In the genomic region with DNA sequence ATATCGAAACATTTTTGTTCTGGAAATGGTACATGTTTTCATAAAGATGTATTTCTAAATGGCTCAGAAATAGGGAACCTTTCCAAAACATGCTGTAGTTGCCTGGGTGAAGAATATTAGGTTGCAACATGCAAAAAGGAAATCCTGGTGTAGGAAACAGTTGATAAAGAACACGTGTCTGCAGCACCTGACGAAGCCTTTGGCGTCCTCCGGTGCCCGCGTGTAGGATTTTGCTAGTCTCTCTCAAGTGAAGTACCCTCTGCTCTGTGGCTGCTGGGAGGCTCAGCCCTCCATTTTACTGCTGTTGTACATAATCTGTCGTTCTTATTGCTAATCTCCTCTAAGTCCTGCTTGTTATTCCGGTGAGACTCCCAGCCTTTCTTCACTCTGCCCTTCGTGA, we compare ENCODE assay signal across 13 mouse cellular contexts.
DNase-seq lines count a peak whose midpoint lies in the region; ATAC-seq and TF ChIP-seq lines count a peak whose summit lies in the region.
"Had no signal": no experiment of that assay in that cellular context is flagged by ENCODE, and none has a peak within 500 bp of the region (broad histone marks: within the 10 kb centered on the region; RNA-seq: fewer than 3 reads in every experiment).

No protein-coding gene starts in this region.

- H3K4me2 ChIP-seq in hindbrain, embryonic 16.5 days (ENCODE audit: low read length) = 0 out of 2 replicates have a peak overlapping the region, but pooled peaks have one; percentile 19
- H3K4me2 ChIP-seq in hindbrain, embryonic 11.5 days (replicated peaks; ENCODE audit: low read depth, low read length) = no peak overlapping the region
- no peak overlapping the region for H3K4me2 ChIP-seq in forebrain, embryonic 15.5 days (replicated peaks)
- H3K4me2 ChIP-seq in midbrain, embryonic 15.5 days = peak overlapping the region; percentile 16
- H3K4me2 ChIP-seq in neural tube, embryonic 15.5 days = no peak overlapping the region
- H3K4me2 ChIP-seq: liver, embryonic 15.5 days had no signal

- no peaks in the 10 kb centered on the region for H3K9me3 ChIP-seq in hindbrain, embryonic 16.5 days (ENCODE audit: control insufficient read depth, low read length)
- no peaks in the 10 kb centered on the region for H3K9me3 ChIP-seq in hindbrain, embryonic 11.5 days (ENCODE audit: control insufficient read depth, low read length)
- H3K9me3 ChIP-seq in MEL (replicated peaks; ENCODE audit: insufficient read depth, low read length) = no peaks in the 10 kb centered on the region
- H3K9me3 ChIP-seq in forebrain, embryonic 15.5 days = no peaks in the 10 kb centered on the region
- H3K9me3 ChIP-seq in midbrain, embryonic 15.5 days = no peaks in the 10 kb centered on the region
- H3K9me3 ChIP-seq in neural tube, embryonic 15.5 days (replicated peaks) = no peaks in the 10 kb centered on the region
- H3K9me3 ChIP-seq: liver, embryonic 15.5 days had no signal

- TF ChIP-seq RAD21 in MEL (IDR thresholded peaks at IDR 0.05; ENCODE audit: low read depth, low read length) = no peak

- H3K36me3 ChIP-seq in hindbrain, embryonic 16.5 days (ENCODE audit: control insufficient read depth, insufficient read depth, low read length) = no peaks in the 10 kb centered on the region
- no peaks in the 10 kb centered on the region for H3K36me3 ChIP-seq in hindbrain, embryonic 11.5 days (ENCODE audit: control insufficient read depth, insufficient read depth, low read length)
- peaks cover 0 to 20% of the 10 kb centered on the region in 2 experiments; a peak in 2 of 4 replicates for H3K36me3 ChIP-seq in MEL (ENCODE audit: control insufficient read depth in 1 of 2, insufficient read depth in 2 of 2, low read length in 2 of 2)
- H3K36me3 ChIP-seq in forebrain, embryonic 15.5 days = no peaks in the 10 kb centered on the region
- H3K36me3 ChIP-seq in midbrain, embryonic 15.5 days (replicated peaks) = no peaks in the 10 kb centered on the region
- H3K36me3 ChIP-seq in thymus, adult 2 months (ENCODE audit: control insufficient read depth, insufficient read depth, low read length) = no peaks in the 10 kb centered on the region
- no peaks in the 10 kb centered on the region for H3K36me3 ChIP-seq in neural tube, embryonic 15.5 days
- H3K36me3 ChIP-seq: liver, embryonic 15.5 days had no signal

- no peak for TF ChIP-seq EP300 in MEL (IDR thresholded peaks at IDR 0.05; ENCODE audit: low read depth in 1 of 2, low read length in 2 of 2)

- ATAC-seq in hindbrain, embryonic 16.5 days = no peak
- ATAC-seq in hindbrain, embryonic 11.5 days (ENCODE audit: low FRiP score) = no peak
- ATAC-seq in forebrain, embryonic 15.5 days (replicated peaks) = no peak
- ATAC-seq in midbrain, embryonic 15.5 days (replicated peaks) = no peak
- no peak for ATAC-seq in neural tube, embryonic 15.5 days (ENCODE audit: low FRiP score)

- no peaks in the 10 kb centered on the region for H3K79me2 ChIP-seq in MEL (ENCODE audit: control insufficient read depth, insufficient read depth, low read length, poor library complexity)

- H3K9ac ChIP-seq in hindbrain, embryonic 16.5 days (ENCODE audit: low read depth, low read length) = no peak overlapping the region
- no peak overlapping the region for H3K9ac ChIP-seq in hindbrain, embryonic 11.5 days (ENCODE audit: low read depth, low read length)
- H3K9ac ChIP-seq in MEL (ENCODE audit: control insufficient read depth, low read depth, low read length, poor library complexity, severe bottlenecking) = no peak overlapping the region
- H3K9ac ChIP-seq in forebrain, embryonic 15.5 days (replicated peaks) = no peak overlapping the region
- no peak overlapping the region for H3K9ac ChIP-seq in midbrain, embryonic 15.5 days
- no peak overlapping the region for H3K9ac ChIP-seq in neural tube, embryonic 15.5 days (replicated peaks)
- H3K9ac ChIP-seq: liver, embryonic 15.5 days had no signal

- no peak for TF ChIP-seq POLR2A in MEL (IDR thresholded peaks at IDR 0.05; ENCODE audit: control insufficient read depth in 1 of 2, insufficient read depth in 1 of 2, low read depth in 1 of 2, low read length in 2 of 2, poor library complexity in 1 of 2)
- TF ChIP-seq POLR2A in thymus, adult 2 months (IDR thresholded peaks at IDR 0.05; ENCODE audit: control insufficient read depth, extremely low read depth, insufficient read depth, low read length, poor library complexity) = no peak

- TF ChIP-seq CTCF in MEL (IDR thresholded peaks at IDR 0.05 in 2 of 3, conservative IDR thresholded peaks at IDR 0.05 in 1 of 3; ENCODE audit: control insufficient read depth in 1 of 3, insufficient read depth in 1 of 3, low read depth in 2 of 3, low read length in 3 of 3, poor library complexity in 1 of 3, severe bottlenecking in 1 of 3) = no peak
- TF ChIP-seq CTCF in thymus, adult 2 months (IDR thresholded peaks at IDR 0.05; ENCODE audit: borderline replicate concordance, control insufficient read depth, extremely low read depth, insufficient read depth, low read length, poor library complexity) = no peak

- 59% methylated on average over 10 of the region's 10 CpGs for WGBS in hindbrain, embryonic 16.5 days
- WGBS in hindbrain, embryonic 11.5 days = 77% methylated on average over 10 of the region's 10 CpGs
- 35% methylated on average over 10 of the region's 10 CpGs for WGBS in forebrain, embryonic 15.5 days
- WGBS in midbrain, embryonic 15.5 days = 26% methylated on average over 10 of the region's 10 CpGs
- 57% methylated on average over 10 of the region's 10 CpGs for WGBS in thymus, adult 2 months
- whole genome bisulfite sequencing in neural tube, embryonic 15.5 days = 63% methylated on average over 10 of the region's 10 CpGs

- DNase-seq in hindbrain, embryonic 11.5 days (ENCODE audit: low spot score) = no peak
- peak; percentile 45 for DNase-seq in MEL (ENCODE audit: low read depth, low spot score)
- no peak for DNase-seq in spleen, postnatal 36 days (ENCODE audit: low spot score in 2 of 2)
- DNase-seq in thymus, adult 2 months = no peak
- DNase-seq: cerebellum, postnatal 14 days; heart, adult 11 months; kidney, adult 11 months had no signal

- no peaks in the 10 kb centered on the region for H3K27me3 ChIP-seq in hindbrain, embryonic 16.5 days (replicated peaks; ENCODE audit: control insufficient read depth, insufficient read depth, low read length)
- no peaks in the 10 kb centered on the region for H3K27me3 ChIP-seq in hindbrain, embryonic 11.5 days (ENCODE audit: control insufficient read depth, insufficient read depth, low read length)
- H3K27me3 ChIP-seq in MEL (ENCODE audit: control insufficient read depth in 1 of 2, insufficient read depth in 2 of 2, low read length in 2 of 2) = no peaks in the 10 kb centered on the region
- H3K27me3 ChIP-seq in forebrain, embryonic 15.5 days = no peaks in the 10 kb centered on the region
- no peaks in the 10 kb centered on the region for H3K27me3 ChIP-seq in midbrain, embryonic 15.5 days (replicated peaks)
- no peaks in the 10 kb centered on the region for H3K27me3 ChIP-seq in thymus, adult 2 months (ENCODE audit: control insufficient read depth, insufficient read depth, low read length)
- H3K27me3 ChIP-seq in neural tube, embryonic 15.5 days (replicated peaks) = no peaks in the 10 kb centered on the region
- H3K27me3 ChIP-seq: liver, embryonic 15.5 days had no signal

- H3K4me3 ChIP-seq in hindbrain, embryonic 16.5 days (ENCODE audit: low read length) = no peak overlapping the region
- H3K4me3 ChIP-seq in hindbrain, embryonic 11.5 days (ENCODE audit: low read depth, low read length) = no peak overlapping the region
- H3K4me3 ChIP-seq in MEL (ENCODE audit: control insufficient read depth in 1 of 2, insufficient read depth in 1 of 2, low read depth in 2 of 2, low read length in 2 of 2) = no peak overlapping the region
- no peak overlapping the region for H3K4me3 ChIP-seq in forebrain, embryonic 15.5 days
- H3K4me3 ChIP-seq in midbrain, embryonic 15.5 days = peak overlapping the region; percentile 8
- H3K4me3 ChIP-seq in thymus, adult 2 months (ENCODE audit: control insufficient read depth, insufficient read depth, low read length) = no peak overlapping the region
- H3K4me3 ChIP-seq in neural tube, embryonic 15.5 days (replicated peaks) = no peak overlapping the region
- H3K4me3 ChIP-seq: liver, embryonic 15.5 days had no signal

- no peak overlapping the region for H3K27ac ChIP-seq in hindbrain, embryonic 16.5 days (ENCODE audit: low read depth, low read length)
- no peak overlapping the region for H3K27ac ChIP-seq in hindbrain, embryonic 11.5 days (ENCODE audit: low read depth, low read length)
- no peak overlapping the region for H3K27ac ChIP-seq in MEL (ENCODE audit: control insufficient read depth, low read depth, low read length)
- peak overlapping the region; percentile 61 for H3K27ac ChIP-seq in forebrain, embryonic 15.5 days (replicated peaks)
- H3K27ac ChIP-seq in midbrain, embryonic 15.5 days = 0 out of 2 replicates have a peak overlapping the region, but pooled peaks have one; percentile 24
- H3K27ac ChIP-seq in thymus, adult 2 months (ENCODE audit: control insufficient read depth, insufficient read depth, low read length) = no peak overlapping the region
- no peak overlapping the region for H3K27ac ChIP-seq in neural tube, embryonic 15.5 days (replicated peaks)
- H3K27ac ChIP-seq: liver, embryonic 15.5 days; stomach, postnatal 0 days had no signal

- H3K4me1 ChIP-seq in hindbrain, embryonic 16.5 days (ENCODE audit: control insufficient read depth, insufficient read depth, low read depth, low read length) = peaks cover 6% of the 10 kb centered on the region
- no peaks in the 10 kb centered on the region for H3K4me1 ChIP-seq in hindbrain, embryonic 11.5 days (replicated peaks; ENCODE audit: control insufficient read depth, insufficient read depth, low read length)
- H3K4me1 ChIP-seq in MEL (ENCODE audit: control insufficient read depth in 1 of 2, insufficient read depth in 2 of 2, low read length in 2 of 2) = peaks cover 9 to 13% of the 10 kb centered on the region in 2 experiments
- peaks cover 31% of the 10 kb centered on the region for H3K4me1 ChIP-seq in forebrain, embryonic 15.5 days
- H3K4me1 ChIP-seq in midbrain, embryonic 15.5 days = peaks cover 6% of the 10 kb centered on the region
- H3K4me1 ChIP-seq in thymus, adult 2 months (replicated peaks; ENCODE audit: control insufficient read depth, insufficient read depth, low read length) = peaks cover 2% of the 10 kb centered on the region; the same call in 1 of the 2 replicates
- peaks cover 8% of the 10 kb centered on the region; the same call in 1 of the 2 replicates for H3K4me1 ChIP-seq in neural tube, embryonic 15.5 days

TF ChIP-seq in MEL, 35 proteins besides CTCF, POLR2A, EP300 and RAD21 (continues in another document):
- no peak for TF ChIP-seq POLR2AphosphoS5 (IDR thresholded peaks at IDR 0.05; ENCODE audit: borderline replicate concordance, low read depth, low read length)
- TF ChIP-seq KAT2A (conservative IDR thresholded peaks at IDR 0.05; ENCODE audit: low read depth, low read length) = no peak
- TF ChIP-seq MAX (IDR thresholded peaks at IDR 0.05; ENCODE audit: low read length) = peak; percentile 73
- TF ChIP-seq GABPA (IDR thresholded peaks at IDR 0.05; ENCODE audit: low read depth, low read length) = no peak
- TF ChIP-seq SIN3A (IDR thresholded peaks at IDR 0.05; ENCODE audit: low read length) = no peak
- TF ChIP-seq ELF1 (IDR thresholded peaks at IDR 0.05; ENCODE audit: low read depth, low read length) = peak; percentile 40; the same call in 1 of the 2 replicates
- TF ChIP-seq SMC3 (IDR thresholded peaks at IDR 0.05; ENCODE audit: low read depth, low read length) = no peak
- TF ChIP-seq MAFK (IDR thresholded peaks at IDR 0.05; ENCODE audit: borderline replicate concordance, low read depth, low read length) = no peak

Comparison
In these comparisons a context has a peak if more than half of its experiments do, and no peak if none do; other contexts are left out.
1. H3K4me2 ChIP-seq: peak in hindbrain, embryonic 16.5 days (single experiment) and midbrain, embryonic 15.5 days (single experiment); none in hindbrain, embryonic 11.5 days (single experiment), forebrain, embryonic 15.5 days (single experiment) and neural tube, embryonic 15.5 days (single experiment).
2. H3K27ac ChIP-seq: peak in forebrain, embryonic 15.5 days (single experiment) and midbrain, embryonic 15.5 days (single experiment); none in hindbrain, embryonic 16.5 days (single experiment), hindbrain, embryonic 11.5 days (single experiment), MEL (single experiment), thymus, adult 2 months (single experiment) and neural tube, embryonic 15.5 days (single experiment).